Mouse (Mus musculus): ENCODE measurements at regions not wholly inside any gene's neighbourhood (a gene's known extent, or its start where the extent isn't known, plus 50 kb on each side); places are given as distances from the start of the nearest gene placed in this dataset.
A peak's percentile ranks its signal among the peaks of the same experiment; 100 is the strongest.
"Not testable (repeated sequence)": the region's sequence is repeated elsewhere in the genome, so short reads cannot be mapped to it uniquely, and the experiment has no call there.

DNA sequence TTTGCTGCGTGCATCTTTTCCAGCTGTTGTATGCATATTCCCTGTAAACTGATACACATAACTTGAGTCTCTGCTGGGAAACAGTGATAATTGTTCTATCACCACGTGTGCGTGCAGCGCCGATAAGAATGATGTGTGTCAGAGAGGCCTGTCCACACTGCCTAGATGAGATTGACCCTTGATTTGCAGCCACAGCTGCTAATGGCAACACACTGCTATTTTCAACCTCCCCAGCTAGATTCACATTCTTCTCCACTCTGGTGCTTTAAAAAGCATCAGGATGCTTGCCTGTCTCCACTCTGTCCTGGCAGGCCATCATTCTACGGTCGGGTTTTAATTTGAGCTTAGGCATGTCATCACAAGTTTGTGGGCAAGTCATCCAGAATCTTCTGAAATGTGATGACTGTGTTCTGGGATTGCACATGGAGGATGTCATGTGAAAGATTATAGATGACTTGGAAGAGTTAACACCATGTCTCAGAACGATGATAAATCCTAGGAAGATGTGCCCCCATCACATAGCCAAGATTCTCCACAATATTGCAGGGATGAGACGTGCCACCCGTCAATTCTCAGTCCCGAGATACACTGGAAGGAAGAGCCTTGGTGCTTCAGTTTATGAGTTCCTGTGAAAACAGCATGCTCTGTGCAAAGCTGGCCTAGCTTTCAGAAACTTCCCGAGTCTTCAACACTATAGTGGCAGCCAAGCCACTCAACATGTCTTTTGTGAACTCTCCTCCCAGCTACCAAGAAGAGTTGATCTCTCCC lies 123.6 kb upstream of the Nrip1 start:
- no peaks in the 10 kb centered on the region for H3K36me3 ChIP-seq (ENCODE audit: control insufficient read depth, insufficient read depth, low read length)
- H3K27ac ChIP-seq (ENCODE audit: low read depth, low read length) = no peak overlapping the region
- DNase-seq (ENCODE audit: low spot score) = peak; percentile 25
- 86% methylated on average over 12 of the region's 12 CpGs for WGBS
- H3K9ac ChIP-seq (ENCODE audit: low read length) = no peak overlapping the region
- H3K9me3 ChIP-seq (replicated peaks; ENCODE audit: control insufficient read depth, low read length) = no peaks in the 10 kb centered on the region
- H3K4me3 ChIP-seq (ENCODE audit: low read depth, low read length) = no peak overlapping the region
- no peaks in the 10 kb centered on the region for H3K27me3 ChIP-seq (replicated peaks; ENCODE audit: control insufficient read depth, insufficient read depth, low read length)
- no peaks in the 10 kb centered on the region for H3K4me1 ChIP-seq (ENCODE audit: control insufficient read depth, insufficient read depth, low read length)
- peak; percentile 32; the same call in 1 of the 2 replicates for ATAC-seq
- no peak overlapping the region for H3K4me2 ChIP-seq (ENCODE audit: low read length)

DNA sequence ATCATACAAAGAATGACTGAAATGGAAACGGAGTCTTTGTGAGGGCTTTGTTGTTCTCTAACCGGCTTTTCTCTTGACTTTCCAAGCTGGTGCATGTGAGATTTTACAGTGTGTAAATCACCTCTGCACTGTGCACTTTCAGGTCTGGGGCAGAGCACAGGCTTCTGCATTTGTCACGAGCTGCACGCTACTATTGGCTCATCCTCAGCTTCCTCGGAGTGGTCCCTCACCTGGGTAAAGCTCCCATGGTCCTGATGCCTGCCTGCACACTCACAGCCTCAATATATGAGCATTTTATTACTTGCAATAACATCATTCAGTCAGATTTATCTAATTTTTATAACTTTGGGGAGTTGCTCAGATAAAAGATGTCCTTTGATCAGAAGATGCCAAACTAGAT lies 109.8 kb upstream of the Nrip1 start:
- ATAC-seq (no peak), DNase-seq (ENCODE audit: low spot score) (no peak)
- 90% methylated on average over 5 of the region's 5 CpGs for WGBS
- H3K4me2 ChIP-seq (ENCODE audit: low read length) = no peak overlapping the region
- H3K4me3 ChIP-seq (ENCODE audit: low read depth, low read length) = no peak overlapping the region
- no peak overlapping the region for H3K9ac ChIP-seq (ENCODE audit: low read length)
- H3K27me3 ChIP-seq (replicated peaks; ENCODE audit: control insufficient read depth, insufficient read depth, low read length) = no peaks in the 10 kb centered on the region
- H3K4me1 ChIP-seq (ENCODE audit: control insufficient read depth, insufficient read depth, low read length) = no peaks in the 10 kb centered on the region
- no peak overlapping the region for H3K27ac ChIP-seq (ENCODE audit: low read depth, low read length)
- no peaks in the 10 kb centered on the region for H3K36me3 ChIP-seq (ENCODE audit: control insufficient read depth, insufficient read depth, low read length)
- H3K9me3 ChIP-seq (replicated peaks; ENCODE audit: control insufficient read depth, low read length) = no peaks in the 10 kb centered on the region

DNA sequence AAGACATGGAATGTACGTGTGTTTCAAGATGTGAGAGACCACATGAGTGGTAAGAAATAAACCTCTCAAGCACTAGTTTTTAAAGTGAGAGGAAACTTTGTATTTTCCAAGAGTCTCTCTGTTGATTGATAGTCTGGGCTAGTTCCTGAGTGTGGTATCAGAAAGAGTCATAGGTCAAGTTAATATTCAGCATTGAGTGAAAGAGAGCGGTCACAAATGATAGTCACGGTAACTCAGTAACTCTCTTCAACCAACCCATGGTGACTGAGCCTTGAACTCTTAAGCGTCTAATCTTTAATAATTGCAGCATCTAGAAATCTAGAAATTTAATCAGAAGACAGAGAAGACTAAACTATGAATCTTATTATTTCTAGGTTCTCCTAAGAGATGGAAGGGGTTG lies 108.3 kb upstream of the Nrip1 start:
- H3K4me2 ChIP-seq (ENCODE audit: low read length) = no peak overlapping the region
- ATAC-seq (no peak), DNase-seq (ENCODE audit: low spot score) (no peak)
- WGBS = 91% methylated on average over 4 of the region's 4 CpGs
- H3K9ac ChIP-seq (ENCODE audit: low read length) = no peak overlapping the region
- no peaks in the 10 kb centered on the region for H3K36me3 ChIP-seq (ENCODE audit: control insufficient read depth, insufficient read depth, low read length)
- no peaks in the 10 kb centered on the region for H3K9me3 ChIP-seq (replicated peaks; ENCODE audit: control insufficient read depth, low read length)
- no peaks in the 10 kb centered on the region for H3K4me1 ChIP-seq (ENCODE audit: control insufficient read depth, insufficient read depth, low read length)
- H3K27me3 ChIP-seq (replicated peaks; ENCODE audit: control insufficient read depth, insufficient read depth, low read length) = no peaks in the 10 kb centered on the region
- H3K27ac ChIP-seq (ENCODE audit: low read depth, low read length) = no peak overlapping the region
- no peak overlapping the region for H3K4me3 ChIP-seq (ENCODE audit: low read depth, low read length)

DNA sequence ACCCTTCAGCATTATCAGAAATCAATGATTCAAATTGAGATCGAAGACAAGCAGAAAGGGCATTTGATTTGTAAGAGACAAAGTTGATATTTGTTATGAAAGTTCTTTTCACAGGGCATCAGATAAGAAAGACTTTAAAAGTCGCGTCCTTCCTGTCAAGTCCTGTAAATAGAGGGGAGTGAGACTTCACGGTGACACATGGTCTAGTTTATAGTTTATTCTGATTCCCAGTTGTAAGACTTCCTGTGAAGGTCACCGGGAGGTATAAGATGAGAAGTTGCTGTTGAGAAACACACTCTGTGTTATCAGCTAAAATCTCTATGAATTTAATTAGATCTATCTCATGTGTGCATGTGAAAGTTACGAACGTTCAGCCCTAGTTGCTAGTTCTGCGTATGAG lies 103.8 kb upstream of the Nrip1 start:
- H3K9ac ChIP-seq (ENCODE audit: low read length) = no peak overlapping the region
- H3K27ac ChIP-seq (ENCODE audit: low read depth, low read length) = no peak overlapping the region
- ATAC-seq (no peak), DNase-seq (ENCODE audit: low spot score) (no peak)
- WGBS = 90% methylated on average over 8 of the region's 8 CpGs
- no peaks in the 10 kb centered on the region for H3K9me3 ChIP-seq (replicated peaks; ENCODE audit: control insufficient read depth, low read length)
- H3K27me3 ChIP-seq (replicated peaks; ENCODE audit: control insufficient read depth, insufficient read depth, low read length) = no peaks in the 10 kb centered on the region
- H3K4me3 ChIP-seq (ENCODE audit: low read depth, low read length) = no peak overlapping the region
- no peaks in the 10 kb centered on the region for H3K4me1 ChIP-seq (ENCODE audit: control insufficient read depth, insufficient read depth, low read length)
- H3K36me3 ChIP-seq (ENCODE audit: control insufficient read depth, insufficient read depth, low read length) = no peaks in the 10 kb centered on the region
- H3K4me2 ChIP-seq (ENCODE audit: low read length) = no peak overlapping the region

DNA sequence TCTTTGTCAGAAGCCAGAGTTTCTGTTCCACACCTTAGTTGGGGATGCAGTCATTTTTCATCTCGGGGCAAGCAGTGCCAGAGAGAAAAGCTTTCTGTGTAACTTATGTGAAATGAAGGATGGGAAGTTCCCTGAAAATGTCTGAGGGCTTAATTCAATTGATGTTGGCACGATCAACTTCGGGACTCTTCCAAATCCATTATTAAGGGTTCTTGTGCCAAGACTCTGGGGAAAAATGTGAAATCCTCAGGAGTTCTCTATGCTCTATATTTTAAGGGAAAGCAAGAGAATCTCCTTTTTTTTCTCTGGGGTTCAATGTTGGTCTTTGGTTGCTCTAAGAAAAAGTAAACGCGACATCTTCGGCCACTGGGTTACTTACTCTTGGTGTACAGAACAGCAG lies 100.9 kb upstream of the Nrip1 start:
- no peak overlapping the region for H3K4me3 ChIP-seq (ENCODE audit: low read depth, low read length)
- DNase-seq (ENCODE audit: low spot score) (no peak), ATAC-seq (no peak)
- H3K9ac ChIP-seq (ENCODE audit: low read length) = no peak overlapping the region
- H3K4me1 ChIP-seq (ENCODE audit: control insufficient read depth, insufficient read depth, low read length) = no peaks in the 10 kb centered on the region
- no peaks in the 10 kb centered on the region for H3K27me3 ChIP-seq (replicated peaks; ENCODE audit: control insufficient read depth, insufficient read depth, low read length)
- no peaks in the 10 kb centered on the region for H3K36me3 ChIP-seq (ENCODE audit: control insufficient read depth, insufficient read depth, low read length)
- no peak overlapping the region for H3K4me2 ChIP-seq (ENCODE audit: low read length)
- H3K9me3 ChIP-seq (replicated peaks; ENCODE audit: control insufficient read depth, low read length) = no peaks in the 10 kb centered on the region
- no peak overlapping the region for H3K27ac ChIP-seq (ENCODE audit: low read depth, low read length)
- WGBS = 94% methylated on average over 6 of the region's 6 CpGs

DNA sequence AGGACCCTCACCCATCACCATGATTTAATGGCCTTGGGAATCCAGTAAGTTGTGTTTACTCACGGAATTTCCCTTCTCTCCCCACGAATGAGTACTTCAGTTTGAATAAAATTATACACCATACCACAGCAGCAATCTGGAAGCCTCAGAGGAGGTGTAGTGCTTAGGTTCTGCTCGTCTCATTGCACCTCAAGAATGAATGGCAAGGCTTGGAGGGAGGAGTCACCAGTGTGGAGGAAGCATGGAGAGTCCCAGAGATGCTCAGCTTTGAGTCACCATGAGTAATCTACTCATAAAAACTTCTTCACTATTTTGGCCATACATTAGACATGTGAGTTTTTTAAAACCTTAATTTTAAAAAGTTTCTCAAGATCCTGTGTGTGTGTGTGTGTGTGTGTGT lies 98.8 kb upstream of the Nrip1 start:
- H3K27ac ChIP-seq (ENCODE audit: low read depth, low read length) = no peak overlapping the region
- DNase-seq (ENCODE audit: low spot score) (no peak), ATAC-seq (no peak)
- no peaks in the 10 kb centered on the region for H3K9me3 ChIP-seq (replicated peaks; ENCODE audit: control insufficient read depth, low read length)
- H3K9ac ChIP-seq (ENCODE audit: low read length) = no peak overlapping the region
- H3K36me3 ChIP-seq (ENCODE audit: control insufficient read depth, insufficient read depth, low read length) = no peaks in the 10 kb centered on the region
- no peak overlapping the region for H3K4me3 ChIP-seq (ENCODE audit: low read depth, low read length)
- no peaks in the 10 kb centered on the region for H3K27me3 ChIP-seq (replicated peaks; ENCODE audit: control insufficient read depth, insufficient read depth, low read length)
- no peak overlapping the region for H3K4me2 ChIP-seq (ENCODE audit: low read length)
- no peaks in the 10 kb centered on the region for H3K4me1 ChIP-seq (ENCODE audit: control insufficient read depth, insufficient read depth, low read length)
- WGBS = 74% methylated on average over 3 of the region's 3 CpGs

DNA sequence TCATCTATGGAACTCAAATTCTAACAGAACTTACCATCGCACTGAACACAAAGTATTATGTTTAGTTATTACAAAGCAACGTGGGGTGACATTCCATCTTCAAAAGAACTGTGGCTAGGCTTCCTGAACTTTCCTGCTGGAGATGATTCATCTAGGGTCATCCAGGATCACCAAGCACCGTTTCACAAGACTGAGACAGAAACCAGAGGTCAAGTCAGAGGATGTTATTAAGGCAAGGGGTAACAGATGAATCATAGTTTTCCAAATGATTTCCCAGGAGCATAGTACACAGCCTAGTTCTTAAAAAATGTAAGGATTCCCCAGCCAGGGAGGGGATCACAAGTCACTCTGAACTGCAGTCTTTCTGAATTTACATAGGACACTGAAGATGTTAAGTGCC lies 97.5 kb upstream of the Nrip1 start:
- H3K36me3 ChIP-seq (ENCODE audit: control insufficient read depth, insufficient read depth, low read length) = no peaks in the 10 kb centered on the region
- H3K9ac ChIP-seq (ENCODE audit: low read length) = no peak overlapping the region
- H3K9me3 ChIP-seq (replicated peaks; ENCODE audit: control insufficient read depth, low read length) = no peaks in the 10 kb centered on the region
- H3K4me3 ChIP-seq (ENCODE audit: low read depth, low read length) = no peak overlapping the region
- no peak for ATAC-seq
- no peaks in the 10 kb centered on the region for H3K4me1 ChIP-seq (ENCODE audit: control insufficient read depth, insufficient read depth, low read length)
- 85% methylated on average over 3 of the region's 3 CpGs for WGBS
- DNase-seq (ENCODE audit: low spot score) = no peak
- no peak overlapping the region for H3K4me2 ChIP-seq (ENCODE audit: low read length)
- no peaks in the 10 kb centered on the region for H3K27me3 ChIP-seq (replicated peaks; ENCODE audit: control insufficient read depth, insufficient read depth, low read length)
- no peak overlapping the region for H3K27ac ChIP-seq (ENCODE audit: low read depth, low read length)

DNA sequence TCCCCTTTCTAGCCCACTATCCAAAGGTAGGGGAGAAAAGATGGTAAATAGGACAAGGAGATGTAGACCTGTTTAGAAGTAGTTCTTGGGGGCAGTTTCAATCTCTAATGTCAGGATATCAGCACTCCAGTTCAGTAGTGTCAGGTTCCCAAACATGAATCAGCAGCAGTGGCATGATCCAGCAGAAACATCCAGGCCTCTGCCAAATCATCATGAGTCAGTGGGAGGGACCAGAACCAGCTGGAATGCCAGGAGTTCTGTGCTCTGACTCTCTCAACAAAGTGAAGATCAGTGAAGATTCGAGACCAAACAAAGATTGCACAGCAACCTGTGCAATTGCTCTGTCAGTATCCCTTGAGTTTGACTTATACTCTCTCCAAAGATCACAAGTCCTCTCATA lies 85.9 kb upstream of the Nrip1 start:
- Histone ChIP-seq H3K4me2 (ENCODE audit: low read length) (no peak overlapping the region), H3K27ac (ENCODE audit: low read depth, low read length) (no peak overlapping the region), H3K4me3 (ENCODE audit: low read depth, low read length) (no peak overlapping the region), H3K9me3 (replicated peaks; ENCODE audit: control insufficient read depth, low read length) (no peaks in the 10 kb centered on the region), H3K27me3 (replicated peaks; ENCODE audit: control insufficient read depth, insufficient read depth, low read length) (no peaks in the 10 kb centered on the region), H3K36me3 (ENCODE audit: control insufficient read depth, insufficient read depth, low read length) (no peaks in the 10 kb centered on the region), H3K9ac (ENCODE audit: low read length) (no peak overlapping the region), H3K4me1 (ENCODE audit: control insufficient read depth, insufficient read depth, low read length) (no peaks in the 10 kb centered on the region)
- ATAC-seq = no peak
- DNase-seq (ENCODE audit: low spot score) = no peak
- 76% methylated on average over 1 of the region's 1 CpGs for WGBS

DNA sequence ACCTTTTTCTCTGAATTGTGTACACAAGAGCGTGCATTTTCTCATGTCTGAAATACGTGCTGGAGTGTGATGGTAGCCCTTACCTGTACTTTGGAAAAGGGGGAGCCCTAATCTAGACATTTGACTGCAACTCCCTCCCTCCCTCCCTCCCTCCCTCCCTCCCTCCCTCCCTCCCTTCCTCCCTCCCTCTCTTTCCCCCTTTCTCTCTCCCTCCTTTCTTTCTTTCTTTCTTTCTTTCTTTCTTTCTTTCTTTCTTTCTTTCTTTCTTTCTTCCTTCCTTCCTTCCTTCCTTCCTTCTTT lies 82.6 kb upstream of the Nrip1 start:
- not testable (repeated sequence) for H3K9ac ChIP-seq (ENCODE audit: low read length); ATAC-seq; DNase-seq (ENCODE audit: low spot score); H3K4me3 ChIP-seq (ENCODE audit: low read depth, low read length); H3K27ac ChIP-seq (ENCODE audit: low read depth, low read length); H3K4me1 ChIP-seq (ENCODE audit: control insufficient read depth, insufficient read depth, low read length); H3K4me2 ChIP-seq (ENCODE audit: low read length); H3K27me3 ChIP-seq (replicated peaks; ENCODE audit: control insufficient read depth, insufficient read depth, low read length); H3K36me3 ChIP-seq (ENCODE audit: control insufficient read depth, insufficient read depth, low read length); H3K9me3 ChIP-seq (replicated peaks; ENCODE audit: control insufficient read depth, low read length)
- WGBS = 86% methylated on average over 2 of the region's 2 CpGs

Data from forebrain, embryonic 14.5 days (tissue).